Mouse (Mus musculus) intestine, embryonic 14.5 days (tissue): Measurements from ENCODE around the gene Btg1. TPM values are rescaled to one million over a fixed set of nuclear protein-coding genes. Genes with fewer than 3 reads are reported as not detected.
A peak's percentile ranks its signal among the peaks of the same experiment; 100 is the strongest.

ENCODE experiments used
- ATAC-seq: fragments of 200-750 bp; cut with Nextera tagmentation; replicated peaks from 2 replicates; pipeline ENCODE4 v1.8.0; 2017; ENCODE audit warnings: low read depth, moderate number of reproducible peaks, moderate TSS enrichment, moderate library complexity; ENCODE audit not compliant: low FRiP score, low TSS enrichment
- DNase-seq: peaks from one replicate; pipeline ENCODE4 v3.0.0-alpha.2; 2018; ENCODE audit warnings: low spot score
- H3K27ac ChIP-seq: fragments of 300-500 bp; sonication (generic); 2 replicates; pipeline ENCODE4 v1.5.1; 2014; ENCODE audit warnings: low read depth, mild to moderate bottlenecking, control low read depth
- H3K27me3 ChIP-seq: fragments of 300-500 bp; sonication (generic); replicated peaks from 2 replicates; pipeline ENCODE4 v1.6.1; 2014; ENCODE audit warnings: low read length, control low read depth; ENCODE audit not compliant: control insufficient read depth, insufficient read depth
- H3K36me3 ChIP-seq: fragments of 300-500 bp; sonication (generic); 2 replicates; pipeline ENCODE4 v1.6.1; 2014; ENCODE audit warnings: low read length, control low read depth; ENCODE audit not compliant: control insufficient read depth, insufficient read depth
- H3K4me1 ChIP-seq: fragments of 300-500 bp; sonication (generic); replicated peaks from 2 replicates; pipeline ENCODE4 v1.6.1; 2014; ENCODE audit warnings: low read length, control low read depth, mixed read lengths; ENCODE audit not compliant: control insufficient read depth, insufficient read depth
- H3K4me2 ChIP-seq: fragments of 300-500 bp; sonication (generic); 2 replicates; pipeline ENCODE4 v1.6.1; 2014; ENCODE audit warnings: low read length
- H3K4me3 ChIP-seq: fragments of 300-500 bp; sonication (generic); 2 replicates; pipeline ENCODE4 v1.5.1; 2014; ENCODE audit warnings: low read depth, low read length, control low read depth, mixed read lengths
- H3K9ac ChIP-seq: fragments of 300-500 bp; sonication (generic); 2 replicates; pipeline ENCODE4 v1.6.1; 2014; ENCODE audit warnings: mild to moderate bottlenecking, low read length
- H3K9me3 ChIP-seq: fragments of 300-500 bp; sonication (generic); 2 replicates; pipeline ENCODE4 v1.6.1; 2016; ENCODE audit warnings: low read length, control low read depth; ENCODE audit not compliant: control insufficient read depth
- WGBS: fragments of 180-500 bp; shearing (Covaris S2); extraction: QIAGEN DNeasy Blood & Tissue Kit; methylation state at CpG from one replicate; pipeline ENCODE4 v1.1.7; 2014; 5-methylcytosine and 5-hydroxymethylcytosine counted together
- polyA plus RNA-seq: library from polyadenylated mRNA; unstranded; fragments of >200 nt; fragmentation: Nextera tagmentation; extraction: Ambion mirVana; gene quantifications from 2 replicates; pipeline ENCODE4 v1.2.1, GENCODE M21; 2014

The Btg1 gene
- polyA plus RNA-seq, 1 experiment from 2014 or later: 82.6 TPM

DNA sequence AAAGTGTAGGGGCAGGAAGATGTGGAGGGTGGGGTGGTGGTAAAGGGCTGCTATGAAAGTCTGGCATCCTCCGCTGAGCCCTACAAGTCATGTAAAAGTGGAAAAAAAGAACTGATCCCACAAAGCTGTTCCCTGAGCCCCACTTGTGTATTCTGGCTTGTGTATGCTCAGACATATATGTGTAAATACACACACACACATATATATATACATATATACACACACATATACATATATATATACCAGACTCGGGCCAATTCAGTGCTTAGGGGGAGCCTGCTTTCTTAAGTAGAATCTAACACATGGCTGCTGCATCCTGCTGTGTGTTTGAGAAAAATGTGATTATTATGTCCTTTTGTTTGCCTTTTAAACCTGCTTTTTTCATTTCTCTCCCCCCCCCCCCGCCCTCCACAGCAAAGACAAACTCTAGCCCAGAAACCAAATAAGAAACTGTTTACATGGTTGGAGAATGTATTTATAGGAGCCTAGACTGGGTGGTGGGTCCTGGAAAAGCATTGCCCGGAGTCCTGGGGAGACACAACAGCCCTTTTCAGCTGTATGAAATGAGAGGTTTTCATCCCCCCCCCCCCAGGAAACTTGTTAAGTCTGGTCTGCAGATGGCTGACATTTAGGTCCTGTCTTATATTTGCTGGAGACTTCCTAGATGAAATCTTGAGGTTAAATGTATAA is 30.5 kb upstream of the Btg1 start:
- no peak for ATAC-seq

DNA sequence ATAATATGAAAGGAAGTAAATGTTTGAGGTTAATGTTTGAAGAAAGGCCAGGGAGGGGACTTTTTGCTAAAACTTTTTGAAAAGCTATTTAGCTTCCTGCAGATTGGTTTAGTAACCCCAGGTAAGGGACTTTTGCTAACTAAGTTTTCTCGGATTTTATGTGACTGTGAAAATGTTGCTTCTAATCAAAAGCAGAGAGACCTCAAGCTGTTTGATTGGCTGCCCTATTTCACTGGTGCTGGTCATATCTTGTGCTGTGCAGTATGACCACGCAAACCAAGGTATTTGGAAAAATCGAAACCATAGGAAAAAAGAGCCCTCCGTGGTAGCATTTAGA is 30.0 kb upstream of the Btg1 start:
- H3K4me2 ChIP-seq: no peak overlapping the region
- no peak overlapping the region for H3K9ac ChIP-seq
- 75% methylated on average over 4 of the region's 4 CpGs for WGBS
- ATAC-seq: no peak
- no peak for DNase-seq
- 0 out of 2 replicates have a peak overlapping the region, but pooled peaks have one; percentile 18 for H3K27ac ChIP-seq
- H3K9me3 ChIP-seq: no peaks in the 10 kb centered on the region
- peaks cover 6% of the 10 kb centered on the region; the same call in 1 of the 2 replicates for H3K4me1 ChIP-seq
- H3K36me3 ChIP-seq: no peaks in the 10 kb centered on the region
- H3K4me3 ChIP-seq: no peak overlapping the region
- H3K27me3 ChIP-seq: no peaks in the 10 kb centered on the region

More for the DNA sequence above, 30.5 kb upstream of the Btg1 start:
- WGBS: 41% methylated on average over 4 of the region's 4 CpGs
- Histone ChIP-seq H3K36me3 (no peaks in the 10 kb centered on the region), H3K4me3 (no peak overlapping the region), H3K9me3 (no peaks in the 10 kb centered on the region), H3K27ac (no peak overlapping the region), H3K4me2 (no peak overlapping the region), H3K4me1 (peaks cover 6% of the 10 kb centered on the region; the same call in 1 of the 2 replicates), H3K9ac (no peak overlapping the region), H3K27me3 (no peaks in the 10 kb centered on the region)
- DNase-seq: no peak

DNA sequence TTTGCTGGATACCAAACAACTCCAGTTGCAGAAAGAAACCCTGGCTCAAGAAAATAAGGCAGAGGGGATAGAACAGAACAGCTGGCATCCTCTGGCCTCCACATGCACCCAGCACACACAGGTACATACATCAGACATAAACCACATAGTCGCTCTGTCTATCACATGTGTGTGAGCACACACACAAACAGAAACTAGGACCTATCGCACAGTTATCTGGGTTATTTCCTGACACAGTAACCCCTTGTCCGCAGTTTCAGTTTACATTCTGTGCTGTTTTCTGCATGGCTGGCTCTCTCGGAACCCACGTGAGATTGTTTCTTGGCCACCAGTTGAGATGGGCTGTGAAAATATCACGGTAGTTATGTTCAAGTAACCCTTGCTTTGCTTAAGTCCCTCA is 28.6 kb upstream of the Btg1 start:
- H3K4me1 ChIP-seq: peaks cover 6% of the 10 kb centered on the region; the same call in 1 of the 2 replicates
- H3K36me3 ChIP-seq: no peaks in the 10 kb centered on the region
- no peak overlapping the region for H3K9ac ChIP-seq
- WGBS: 76% methylated on average over 6 of the region's 6 CpGs
- no peaks in the 10 kb centered on the region for H3K27me3 ChIP-seq
- H3K27ac ChIP-seq: no peak overlapping the region
- ATAC-seq (no peak), DNase-seq (no peak)
- no peaks in the 10 kb centered on the region for H3K9me3 ChIP-seq
- H3K4me2 ChIP-seq: no peak overlapping the region
- no peak overlapping the region for H3K4me3 ChIP-seq

DNA sequence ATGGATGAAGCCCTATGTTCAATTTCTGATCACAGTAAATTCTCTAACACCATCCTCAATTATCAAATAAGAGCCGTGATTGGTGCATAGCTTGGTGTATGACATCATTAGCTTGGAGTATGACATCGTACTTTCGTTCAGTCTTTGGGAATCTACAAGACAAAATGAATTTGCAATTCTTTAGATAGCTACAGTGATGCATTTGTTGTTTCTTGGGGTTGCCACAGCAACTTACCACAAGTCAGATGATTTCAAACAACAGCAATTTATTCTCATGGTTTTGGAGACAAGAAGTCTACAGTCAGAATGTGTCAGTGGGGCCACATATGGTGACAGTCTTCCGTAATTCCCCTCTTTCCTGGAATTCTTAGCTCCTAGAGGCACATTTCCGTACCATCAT is 27.0 kb upstream of the Btg1 start:
- 90% methylated on average over 5 of the region's 5 CpGs for WGBS
- no peaks in the 10 kb centered on the region for H3K27me3 ChIP-seq
- peaks cover 6% of the 10 kb centered on the region; the same call in 1 of the 2 replicates for H3K4me1 ChIP-seq
- no peak overlapping the region for H3K4me3 ChIP-seq
- H3K27ac ChIP-seq: no peak overlapping the region
- H3K4me2 ChIP-seq: no peak overlapping the region
- DNase-seq (no peak), ATAC-seq (no peak)
- H3K9me3 ChIP-seq: no peaks in the 10 kb centered on the region
- H3K36me3 ChIP-seq: no peaks in the 10 kb centered on the region
- H3K9ac ChIP-seq: no peak overlapping the region

DNA sequence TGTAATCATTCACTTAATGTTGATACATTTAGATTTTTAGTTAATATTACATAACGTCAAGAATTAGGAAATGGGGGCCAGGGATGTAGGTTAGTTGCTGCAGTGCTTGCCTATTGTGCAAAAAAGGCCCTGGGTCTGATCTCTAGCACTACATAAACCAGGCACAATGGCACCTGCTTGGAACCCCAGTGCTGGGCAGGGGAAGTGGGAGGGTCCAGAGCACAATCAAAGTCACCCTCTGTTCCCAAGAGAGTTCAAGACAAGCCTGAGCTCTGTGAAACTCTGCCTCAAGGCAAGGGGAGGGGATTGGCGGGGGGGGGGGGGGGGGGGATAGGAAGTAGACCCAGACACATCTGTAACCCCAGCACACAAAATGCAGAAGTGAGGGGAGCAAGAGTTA is 24.7 kb upstream of the Btg1 start:
- whole genome bisulfite sequencing: 41% methylated on average over 1 of the region's 2 CpGs
- no peaks in the 10 kb centered on the region for H3K9me3 ChIP-seq
- no peaks in the 10 kb centered on the region for H3K27me3 ChIP-seq

DNA sequence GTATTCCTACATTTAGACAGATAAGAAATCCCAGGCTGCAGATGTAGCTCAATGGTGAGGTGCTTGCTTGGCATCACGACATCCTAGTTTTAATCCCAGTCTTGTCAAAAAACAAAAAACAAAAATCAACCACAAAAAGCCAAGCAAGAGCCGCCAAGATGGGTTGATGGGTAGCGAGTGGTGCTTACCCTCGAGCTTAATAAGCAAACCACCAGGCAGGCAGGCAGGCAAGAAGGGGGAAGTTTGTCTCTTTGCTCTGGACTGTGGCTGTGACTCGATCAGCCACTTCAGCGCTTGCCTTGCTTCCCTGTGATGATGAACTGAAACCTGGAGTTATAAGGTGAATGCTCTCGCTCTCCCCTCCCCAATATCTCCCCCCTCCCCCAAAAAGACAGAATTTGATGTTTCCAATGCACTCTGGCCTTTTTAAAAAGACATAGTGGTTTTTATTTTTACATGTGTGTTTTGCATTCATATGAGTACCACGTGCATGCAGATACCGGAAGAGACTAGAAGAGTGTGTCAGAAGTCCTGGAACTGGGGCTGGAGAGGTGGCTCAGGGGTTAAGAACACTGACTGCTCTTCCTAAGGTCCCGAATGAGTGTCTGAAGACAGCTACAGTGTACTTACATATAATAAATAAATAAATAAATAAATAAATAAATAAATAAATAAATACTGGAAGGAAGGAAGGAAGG is 21.2 kb upstream of the Btg1 start:
- Histone ChIP-seq H3K9me3 (no peaks in the 10 kb centered on the region), H3K36me3 (no peaks in the 10 kb centered on the region), H3K27ac (no peak overlapping the region), H3K4me1 (no peaks in the 10 kb centered on the region), H3K27me3 (no peaks in the 10 kb centered on the region), H3K9ac (no peak overlapping the region), H3K4me2 (no peak overlapping the region), H3K4me3 (no peak overlapping the region)
- WGBS: 84% methylated on average over 10 of the region's 10 CpGs
- ATAC-seq (no peak), DNase-seq (no peak)

More for the DNA sequence above, 24.7 kb upstream of the Btg1 start:
- Histone ChIP-seq H3K36me3 (no peaks in the 10 kb centered on the region), H3K9ac (no peak overlapping the region), H3K4me2 (no peak overlapping the region), H3K4me1 (no peaks in the 10 kb centered on the region), H3K27ac (no peak overlapping the region), H3K4me3 (no peak overlapping the region)
- DNase-seq (no peak), ATAC-seq (no peak)

DNA sequence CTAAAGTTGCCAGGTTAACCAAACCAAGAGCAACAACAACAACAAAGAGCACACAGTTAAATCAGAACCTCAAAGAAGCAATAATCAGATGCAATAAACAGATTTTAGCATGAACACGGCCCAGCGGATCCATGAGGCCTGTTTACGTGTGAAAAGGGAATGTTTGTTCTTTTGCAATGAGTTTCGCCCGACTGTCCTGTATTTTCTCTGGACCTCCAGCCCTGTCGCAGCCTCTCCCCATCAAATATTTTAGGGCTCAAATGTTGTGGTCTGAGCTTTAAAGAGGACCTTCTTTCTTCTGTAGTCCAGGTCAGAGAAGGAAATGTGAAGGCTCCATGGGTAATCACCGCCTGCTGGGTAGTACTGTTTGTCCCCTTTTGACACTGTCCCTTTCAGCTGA is 20.4 kb upstream of the Btg1 start:
- Histone ChIP-seq H3K9me3 (no peaks in the 10 kb centered on the region), H3K4me3 (no peak overlapping the region), H3K4me1 (no peaks in the 10 kb centered on the region), H3K36me3 (no peaks in the 10 kb centered on the region), H3K9ac (no peak overlapping the region), H3K4me2 (no peak overlapping the region), H3K27me3 (no peaks in the 10 kb centered on the region), H3K27ac (no peak overlapping the region)
- ATAC-seq (no peak), DNase-seq (no peak)
- WGBS: 82% methylated on average over 7 of the region's 7 CpGs

DNA sequence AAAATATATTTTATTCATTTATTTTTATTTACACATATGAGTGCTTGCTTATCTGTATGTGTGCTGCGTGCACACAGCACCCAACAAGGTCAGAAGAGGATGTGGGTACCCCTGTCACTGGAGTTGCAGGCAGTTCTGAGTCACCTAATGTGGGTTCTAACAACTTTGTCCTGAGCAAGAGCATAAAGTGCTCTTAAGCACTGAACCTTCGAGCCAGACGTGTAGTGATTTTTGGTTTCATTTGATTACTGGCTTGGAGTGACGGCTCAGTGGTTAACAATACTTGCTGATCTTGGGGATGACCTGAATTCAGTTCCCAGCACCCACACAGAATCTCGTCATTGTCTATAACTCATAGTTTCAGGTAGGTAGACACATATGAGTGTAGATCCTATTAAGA is 17.2 kb upstream of the Btg1 start:
- Histone ChIP-seq H3K27me3 (no peaks in the 10 kb centered on the region), H3K36me3 (no peaks in the 10 kb centered on the region), H3K4me3 (no peak overlapping the region), H3K9ac (no peak overlapping the region), H3K27ac (no peak overlapping the region), H3K9me3 (no peaks in the 10 kb centered on the region), H3K4me2 (no peak overlapping the region), H3K4me1 (no peaks in the 10 kb centered on the region)
- ATAC-seq: no peak
- WGBS: 94% methylated on average over 5 of the region's 5 CpGs
- DNase-seq: no peak

DNA sequence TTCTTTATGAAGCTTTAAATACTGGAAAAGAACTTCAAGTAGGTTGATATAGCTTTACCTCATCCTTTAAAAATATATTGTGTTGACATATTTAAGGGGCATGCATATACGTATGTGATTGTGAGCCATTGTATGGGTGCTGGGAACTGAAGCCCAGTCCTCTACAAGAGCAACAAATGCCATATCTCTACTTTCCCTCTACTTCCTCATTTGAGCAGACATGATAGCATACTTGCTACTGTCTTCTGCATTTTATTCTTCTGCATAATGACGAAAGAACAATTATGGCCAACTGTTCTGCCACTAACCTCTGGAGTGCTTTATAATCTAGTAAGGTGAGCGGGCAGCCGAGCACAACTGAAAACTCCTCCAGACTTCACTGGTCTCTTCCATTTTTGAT is 15.1 kb upstream of the Btg1 start:
- Histone ChIP-seq H3K27ac (no peak overlapping the region), H3K4me2 (no peak overlapping the region), H3K4me1 (no peaks in the 10 kb centered on the region), H3K9ac (no peak overlapping the region), H3K4me3 (no peak overlapping the region), H3K9me3 (no peaks in the 10 kb centered on the region), H3K36me3 (no peaks in the 10 kb centered on the region), H3K27me3 (no peaks in the 10 kb centered on the region)
- ATAC-seq (no peak), DNase-seq (no peak)
- 95% methylated on average over 4 of the region's 4 CpGs for WGBS
